Mouse (Mus musculus) adipocyte (in vitro differentiated cells): ENCODE measurements at regions not wholly inside any gene's neighbourhood (a gene's known extent, or its start where the extent isn't known, plus 50 kb on each side); places are given as distances from the start of the nearest gene placed in this dataset.

ENCODE experiments used
- DNase-seq: peaks from one replicate; pipeline ENCODE4 v3.0.0-alpha.2; 2016; ENCODE audit warnings: low spot score

DNA sequence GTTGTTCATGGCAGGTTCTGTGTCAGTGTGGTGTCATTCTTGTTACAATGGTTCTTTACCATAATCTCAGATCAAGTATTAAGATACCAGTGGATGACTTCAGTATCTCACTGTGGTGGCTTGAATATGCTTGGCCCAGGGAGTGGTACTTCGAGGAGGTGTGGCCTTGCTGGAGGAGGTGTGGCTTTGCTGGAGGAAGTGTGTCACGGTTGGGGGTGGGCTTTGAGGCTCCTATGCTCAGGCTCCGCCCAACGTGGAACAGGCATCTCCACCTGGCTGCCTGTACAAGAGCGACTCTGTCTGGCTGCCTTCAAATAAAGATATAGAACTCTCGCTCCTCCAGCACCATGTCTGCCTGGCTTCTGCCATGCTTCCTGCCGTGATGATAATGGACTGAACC is 63.6 kb downstream of the Cd2 start:
- no peak for DNase-seq

GRCm38 (mm10) chr3:101219897-101220296 is 67.8 kb downstream of the Cd2 start:
- DNase-seq, result no peak

- DNase-seq, result no peak
Measured at GRCm38 (mm10) chr3:101216711-101217110, 71.0 kb downstream of the Cd2 start.

DNA sequence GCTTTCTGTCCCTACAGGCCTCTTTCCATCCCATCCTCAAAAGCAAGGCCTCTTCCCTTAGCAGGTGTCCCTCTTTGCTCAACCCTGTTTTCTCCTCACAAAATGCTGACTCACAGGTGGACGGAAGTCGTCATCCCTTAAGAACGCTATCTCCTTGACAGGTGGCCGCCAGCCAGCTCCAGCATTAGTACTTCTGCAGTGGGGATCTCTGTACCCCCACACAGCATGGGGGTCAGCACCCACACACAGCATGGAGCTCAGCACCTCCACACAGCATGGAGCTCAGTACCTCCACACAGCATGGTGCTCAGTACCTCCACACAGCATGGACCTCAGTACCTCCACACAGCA is 74.6 kb downstream of the Cd2 start:
- DNase-seq, result no peak

DNA sequence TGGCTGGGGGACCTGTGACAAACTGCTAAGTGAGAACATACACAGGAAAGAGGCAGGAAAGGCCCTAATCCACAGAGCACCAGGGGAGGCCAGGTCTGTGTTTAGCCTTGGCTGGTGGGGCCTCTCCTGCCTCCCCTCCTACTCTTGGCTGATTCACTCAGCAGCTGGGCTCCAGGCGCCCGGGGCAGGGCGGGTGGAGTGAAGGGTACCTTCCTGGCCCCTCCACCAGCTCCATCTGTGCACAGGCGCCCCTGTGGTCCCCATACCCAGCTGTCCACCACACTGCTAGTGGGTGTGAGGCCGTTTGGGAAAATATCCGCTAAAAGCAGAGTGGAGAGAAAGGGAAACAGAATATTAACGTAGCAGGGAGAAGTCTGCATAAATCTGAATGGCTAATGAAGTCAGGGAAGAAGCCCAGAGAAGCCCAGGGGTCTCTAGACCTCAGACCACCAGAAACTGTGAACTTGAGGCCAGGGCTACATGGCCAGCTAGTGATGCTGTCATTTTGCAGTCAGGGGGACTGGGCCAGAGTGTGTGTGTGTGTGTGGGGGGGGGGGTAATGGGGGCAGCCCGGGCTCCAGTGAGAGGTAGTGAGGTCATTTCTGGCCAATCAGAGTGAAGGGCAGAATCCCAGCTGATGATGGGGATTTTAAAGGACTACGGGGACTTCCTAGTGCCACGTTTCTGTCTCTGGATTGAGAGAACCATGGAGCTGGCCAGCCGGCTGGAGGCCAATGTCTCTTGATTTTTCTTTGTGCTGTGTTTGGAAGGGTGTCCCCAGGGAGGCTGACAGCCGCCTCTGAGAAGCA is 75.1 kb downstream of the Cd2 start:
- no peak for DNase-seq

- no peak for DNase-seq
Measured at GRCm38 (mm10) chr3:101211936-101212335, 75.8 kb downstream of the Cd2 start.

- DNase-seq, result no peak
Measured at GRCm38 (mm10) chr3:101209546-101209945, 78.2 kb downstream of the Cd2 start.

DNA sequence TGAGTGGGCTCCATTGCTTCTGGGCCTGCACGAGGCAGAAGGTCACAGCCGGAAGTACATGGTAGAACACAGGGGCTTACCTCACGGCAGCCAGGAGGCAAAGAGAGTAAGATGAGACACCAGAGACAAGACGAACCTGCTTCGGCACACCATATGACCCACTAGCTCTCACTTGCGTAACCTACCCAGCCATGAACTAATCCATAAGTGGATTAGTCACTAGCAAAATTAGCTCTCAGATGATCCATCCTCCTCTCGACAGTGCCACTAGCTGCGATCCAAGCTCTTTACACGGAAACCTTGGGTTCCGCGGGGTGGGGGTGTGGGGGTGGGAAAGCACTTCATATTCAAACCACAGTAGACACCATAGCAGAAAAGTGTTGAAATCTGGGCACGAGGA is 79.0 kb downstream of the Cd2 start:
- DNase-seq, result no peak

DNA sequence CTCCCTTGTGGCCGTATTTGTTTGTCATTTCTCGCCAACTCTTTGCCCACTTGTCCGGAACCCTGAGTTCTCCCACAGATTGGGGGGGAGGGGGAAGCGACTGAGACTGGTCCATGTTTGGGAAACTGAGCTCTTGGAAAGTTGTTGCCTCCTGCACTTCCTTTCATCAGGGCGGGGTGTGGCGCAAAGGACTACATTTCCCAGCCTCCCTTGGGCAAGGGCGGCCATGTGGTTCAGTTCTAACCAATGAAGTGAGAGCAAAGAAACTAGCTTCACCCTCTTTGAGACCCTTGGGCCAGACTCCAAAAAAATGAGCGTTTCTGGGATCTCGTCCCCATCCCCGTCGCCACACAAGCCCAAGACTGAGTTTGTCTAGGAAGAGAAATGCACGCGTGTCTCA is 81.6 kb downstream of the Cd2 start:
- DNase-seq, result peak; percentile 49

GRCm38 (mm10) chr3:101194725-101195124 is 84.6 kb upstream of the Ptgfrn start:
- DNase-seq, result no peak

DNA sequence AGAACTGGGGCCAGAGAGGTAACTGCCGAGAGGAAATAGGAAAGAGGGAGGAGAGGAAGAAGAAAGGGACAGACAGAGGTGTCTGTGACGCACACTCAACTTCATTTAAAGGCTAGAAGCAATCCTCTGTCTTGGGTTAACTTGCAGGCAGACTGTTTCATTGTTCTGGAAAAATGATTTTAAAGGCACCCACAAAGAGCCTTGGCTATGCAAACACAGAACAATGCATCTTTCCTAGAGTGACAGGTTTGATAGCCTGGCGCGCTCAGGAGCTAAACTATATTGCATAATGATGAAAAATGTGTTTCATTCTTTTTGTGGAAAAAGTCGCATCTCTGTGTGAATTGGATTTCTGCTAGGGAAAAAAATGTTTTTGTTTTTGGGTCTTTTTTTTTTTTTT is 84.2 kb upstream of the Ptgfrn start:
- DNase-seq, result no peak

DNA sequence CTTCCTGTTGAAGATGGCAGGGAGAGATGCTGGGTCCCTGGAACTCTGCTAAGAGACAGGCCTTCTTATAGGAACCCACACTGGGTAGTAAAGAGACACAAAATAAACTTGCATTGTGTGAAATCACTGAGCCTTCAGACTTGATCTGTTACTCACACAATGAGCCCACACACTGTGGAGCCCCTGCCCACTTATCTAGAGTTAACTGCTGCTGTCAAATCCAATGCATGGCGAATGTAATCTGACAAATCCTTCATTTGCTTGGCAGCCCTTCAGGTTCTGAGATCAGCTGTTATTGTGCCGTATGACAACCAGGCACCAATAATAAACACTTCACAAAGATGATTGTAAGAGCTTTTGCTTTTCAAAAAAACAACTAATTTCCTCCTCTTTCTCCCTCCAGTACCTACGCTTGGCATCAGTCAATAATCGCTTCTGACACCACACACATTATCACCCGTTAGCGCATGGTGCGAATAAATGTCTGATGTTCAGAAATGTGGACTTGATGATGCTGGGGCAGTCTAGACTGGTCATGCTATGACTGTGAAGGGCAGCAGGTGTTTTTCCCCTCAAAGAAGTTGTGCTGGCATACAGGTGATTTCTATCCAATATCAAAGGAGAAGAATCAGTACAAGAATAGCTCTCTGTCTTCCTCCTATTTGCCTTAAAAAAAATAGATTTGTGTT is 81.4 kb upstream of the Ptgfrn start:
- no peak for DNase-seq

DNA sequence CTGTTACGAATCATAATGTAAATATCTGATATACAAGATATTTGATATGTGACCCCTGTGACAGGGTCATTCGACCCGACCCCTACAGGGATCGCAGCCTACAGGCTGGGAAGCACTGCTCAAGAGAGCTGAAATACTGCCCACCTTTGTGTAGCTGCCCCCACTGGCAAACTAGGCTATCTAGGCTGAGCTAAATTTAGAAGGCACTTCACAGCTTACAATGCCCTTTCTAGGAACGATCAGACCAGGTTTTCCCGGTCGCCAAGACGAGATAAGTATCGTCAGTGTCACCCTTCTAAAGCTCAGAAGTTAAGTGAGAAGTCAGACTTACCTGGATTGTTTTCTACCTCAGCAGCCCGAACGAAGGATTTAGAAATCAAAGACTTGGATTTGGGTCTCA is 71.9 kb upstream of the Ptgfrn start:
- DNase-seq, result no peak

DNA sequence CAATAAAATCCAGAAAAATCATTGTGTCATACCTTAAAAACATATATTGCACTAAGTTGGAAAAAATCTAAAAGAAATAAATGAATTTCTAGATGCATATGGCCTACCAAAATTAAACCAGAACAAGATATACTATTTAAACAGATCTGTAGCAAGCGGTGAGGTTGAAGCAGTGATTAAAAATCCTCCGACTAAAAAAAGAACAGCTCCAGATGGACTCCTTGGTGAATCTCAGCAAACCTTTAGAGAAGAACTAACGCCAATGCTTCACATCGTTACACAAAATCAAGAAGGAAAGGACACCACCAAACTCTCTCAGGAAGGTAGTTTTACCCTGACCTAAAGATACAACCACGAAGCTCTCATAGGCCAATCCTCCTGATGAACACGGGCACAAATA is 63.9 kb upstream of the Ptgfrn start:
- no peak for DNase-seq

DNA sequence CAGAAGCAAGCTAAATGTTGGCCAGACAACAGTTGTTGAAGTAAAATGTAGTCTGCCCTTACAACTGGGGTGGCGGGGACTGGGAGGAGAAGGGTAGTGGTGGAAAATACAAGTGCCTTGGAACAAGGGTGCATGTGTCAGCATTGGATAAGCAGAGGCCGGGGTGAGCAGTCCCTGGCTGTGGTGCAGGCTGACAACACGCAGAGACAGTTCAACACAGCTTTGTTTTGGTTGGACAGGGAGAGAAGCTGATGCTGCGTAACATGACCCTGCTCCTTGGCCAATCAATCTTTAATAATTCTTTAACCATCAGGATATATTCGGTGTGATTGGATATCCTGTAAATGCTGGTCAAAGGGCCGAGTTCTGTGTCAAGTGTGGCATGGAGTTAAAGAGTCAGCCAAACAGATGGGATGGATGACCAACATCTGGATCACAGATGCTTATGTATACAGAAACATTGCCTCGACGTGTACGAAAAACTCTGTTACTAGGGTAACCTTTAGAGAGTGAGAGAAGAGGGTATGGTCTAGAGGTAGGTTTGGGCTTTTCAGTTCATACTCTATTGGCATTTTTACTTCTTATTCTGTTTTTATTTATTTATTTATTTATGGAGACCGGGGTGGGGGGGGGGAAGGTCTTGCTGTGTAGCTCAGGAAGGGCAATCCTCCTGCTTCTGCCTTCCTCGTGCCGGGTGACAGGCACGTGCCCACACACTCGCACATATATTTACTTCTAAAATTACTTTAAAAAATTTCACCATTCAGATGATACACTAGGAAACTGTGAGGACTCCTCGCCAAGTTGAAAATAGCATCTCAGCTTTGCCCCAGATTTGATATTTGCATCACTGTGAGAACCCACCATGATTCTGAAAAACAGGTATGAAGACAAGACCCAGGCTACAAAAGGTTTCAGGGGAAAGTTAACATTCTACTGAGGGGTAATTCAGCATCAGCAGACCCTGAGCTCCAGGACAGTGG is 60.2 kb upstream of the Ptgfrn start:
- DNase-seq, result no peak

DNA sequence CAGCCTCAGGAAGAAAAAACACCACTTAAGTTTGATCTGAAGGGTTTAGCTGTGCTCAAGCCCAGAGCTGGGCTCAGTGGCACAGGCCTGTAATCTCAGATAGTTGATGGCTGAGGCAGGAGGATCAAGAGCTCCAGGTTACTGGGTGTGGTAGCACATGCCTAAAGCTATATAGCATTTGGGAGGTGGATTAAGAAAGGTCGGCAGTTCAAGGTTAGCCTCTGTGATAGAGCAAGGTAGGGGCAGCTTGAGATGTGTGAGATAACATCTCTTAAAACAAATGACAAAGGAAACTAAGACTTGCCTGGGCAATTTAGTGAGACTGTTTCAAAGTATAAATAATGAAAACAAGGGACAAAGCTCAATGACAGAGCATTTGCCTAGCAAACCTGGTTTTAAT is 56.9 kb upstream of the Ptgfrn start:
- DNase-seq, result no peak

GRCm38 (mm10) chr3:101166580-101166979 is 56.5 kb upstream of the Ptgfrn start:
- DNase-seq, result no peak

DNA sequence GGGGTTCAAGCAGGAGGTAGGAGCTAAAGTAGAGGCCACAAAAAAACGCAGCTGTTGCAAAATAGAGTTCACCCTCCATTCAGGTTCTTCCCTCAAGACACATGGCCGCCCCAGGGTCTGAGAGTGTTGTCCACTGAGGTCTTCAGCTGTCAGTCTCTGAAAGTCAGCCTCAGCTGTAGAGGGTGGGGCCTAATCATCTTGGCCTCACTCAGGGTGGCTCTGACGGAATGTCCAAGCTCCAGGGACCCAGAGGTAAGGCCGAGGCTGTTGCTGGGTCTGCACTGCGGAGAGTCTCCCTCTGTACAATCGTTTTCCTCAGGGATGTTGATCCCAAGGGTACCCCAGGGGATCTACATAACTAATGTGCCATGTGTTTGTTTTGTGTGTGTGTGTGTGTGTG is 55.2 kb upstream of the Ptgfrn start:
- DNase-seq, result no peak

DNA sequence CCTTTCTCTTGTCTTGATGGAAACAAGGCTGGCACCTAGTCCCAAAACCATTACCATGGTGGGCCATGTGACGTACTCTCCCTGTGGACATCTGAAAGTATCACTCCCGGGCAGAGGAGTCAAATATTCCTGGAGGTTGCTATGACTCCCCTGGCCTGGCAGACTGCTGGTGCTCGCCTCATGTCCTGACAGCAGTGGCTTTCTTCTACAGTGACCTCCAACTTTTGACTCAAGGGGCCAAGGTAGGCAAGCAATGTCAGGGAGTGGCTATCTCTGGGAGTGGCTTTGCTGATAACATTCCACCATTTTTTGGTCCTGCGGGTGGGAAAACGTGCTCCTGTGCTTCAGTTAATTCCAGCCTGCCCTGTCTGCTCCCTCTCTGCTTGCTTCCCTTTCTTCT is 54.7 kb upstream of the Ptgfrn start:
- no peak for DNase-seq

GRCm38 (mm10) chr3:101163991-101164434 is 53.9 kb upstream of the Ptgfrn start:
- DNase-seq, result no peak

DNA sequence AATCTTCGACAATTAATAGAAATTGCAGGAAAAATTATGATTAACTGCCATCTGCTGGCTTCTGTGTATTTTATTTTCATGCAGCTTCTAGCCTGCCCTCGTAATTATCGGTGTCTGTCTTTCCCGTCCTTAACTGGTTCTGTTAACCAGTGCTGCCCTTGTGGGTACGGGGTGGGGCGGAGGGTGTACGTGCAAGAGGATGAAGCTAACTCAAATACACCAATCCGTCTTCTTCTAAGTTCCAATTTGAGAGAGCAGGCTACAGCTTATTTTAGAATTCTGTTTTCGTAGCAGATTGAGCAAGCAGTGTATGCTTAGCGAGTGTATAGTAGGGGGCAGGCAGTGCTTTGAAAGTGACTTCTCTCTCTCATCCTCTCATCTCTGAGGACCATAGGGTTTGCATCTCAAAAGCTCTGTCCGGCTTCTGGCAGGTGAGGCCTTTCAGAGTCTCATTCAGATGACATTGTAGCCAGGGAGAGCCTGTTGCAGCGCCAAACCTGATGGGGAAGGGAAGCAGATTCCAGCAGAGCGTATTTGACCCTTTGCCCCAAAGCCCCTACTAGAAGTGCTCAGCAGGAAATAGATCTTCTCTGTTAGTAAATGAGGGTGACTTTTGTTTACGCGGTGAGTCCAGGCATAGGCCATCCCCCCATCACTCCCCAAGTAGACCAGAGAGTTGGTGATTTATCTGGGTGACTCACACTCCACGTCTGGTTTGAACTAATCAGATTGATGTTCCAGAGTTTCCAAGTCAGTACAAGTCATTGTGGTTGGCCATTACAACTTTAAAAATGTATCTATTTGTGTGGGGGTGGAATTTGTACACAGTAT is 53.3 kb upstream of the Ptgfrn start:
- peak; percentile 34 for DNase-seq
